Mouse (Mus musculus) kidney, embryonic 14.5 days (tissue): ENCODE data around the gene Phlda1. TPM values are rescaled to one million over a fixed set of nuclear protein-coding genes. Genes with fewer than 3 reads are reported as not detected.
A peak's percentile ranks its signal among the peaks of the same experiment; 100 is the strongest.

Experiments
- ATAC-seq: fragments of 200-750 bp; cut with Nextera tagmentation; 2 replicates; pipeline ENCODE4 v1.8.0; 2017; ENCODE audit warnings: moderate number of reproducible peaks, mild to moderate bottlenecking, moderate TSS enrichment, moderate library complexity; ENCODE audit not compliant: low FRiP score, low TSS enrichment
- H3K27ac ChIP-seq: fragments of 300-500 bp; sonication (generic); 2 replicates; pipeline ENCODE4 v1.5.1; 2014; ENCODE audit warnings: low read depth, mild to moderate bottlenecking, low read length, moderate library complexity, mixed read lengths
- H3K27me3 ChIP-seq: fragments of 300-500 bp; sonication (generic); 2 replicates; pipeline ENCODE4 v1.6.1; 2014; ENCODE audit warnings: mild to moderate bottlenecking, low read length; ENCODE audit not compliant: control insufficient read depth, insufficient read depth
- H3K36me3 ChIP-seq: fragments of 300-500 bp; sonication (generic); 2 replicates; pipeline ENCODE4 v1.6.1; 2014; ENCODE audit warnings: low read length, mixed read lengths; ENCODE audit not compliant: control insufficient read depth, insufficient read depth
- H3K4me1 ChIP-seq: fragments of 300-500 bp; sonication (generic); 2 replicates; pipeline ENCODE4 v1.6.1; 2014; ENCODE audit warnings: low read length, mixed read lengths; ENCODE audit not compliant: control insufficient read depth, insufficient read depth
- H3K4me2 ChIP-seq: fragments of 300-500 bp; sonication (generic); replicated peaks from 2 replicates; pipeline ENCODE4 v1.6.1; 2014; ENCODE audit warnings: low read depth, mild to moderate bottlenecking, low read length
- H3K4me3 ChIP-seq: fragments of 300-500 bp; sonication (generic); 2 replicates; pipeline ENCODE4 v1.5.1; 2014; ENCODE audit warnings: mild to moderate bottlenecking, low read length
- H3K9ac ChIP-seq: fragments of 300-500 bp; sonication (generic); 2 replicates; pipeline ENCODE4 v1.6.1; 2014; ENCODE audit warnings: low read depth, mild to moderate bottlenecking, low read length, moderate library complexity
- H3K9me3 ChIP-seq: fragments of 300-500 bp; sonication (generic); 2 replicates; pipeline ENCODE4 v1.6.1; 2016; ENCODE audit warnings: low read length; ENCODE audit not compliant: control insufficient read depth
- WGBS: fragments of 180-500 bp; shearing (Covaris S2); extraction: QIAGEN DNeasy Blood & Tissue Kit; methylation state at CpG from one replicate; pipeline ENCODE4 v1.1.7; 2014; 5-methylcytosine and 5-hydroxymethylcytosine counted together
- polyA plus RNA-seq: library from polyadenylated mRNA; unstranded; fragments of >200 nt; fragmentation: Nextera tagmentation; extraction: Ambion mirVana; gene quantifications from 2 replicates; pipeline ENCODE4 v1.2.1, GENCODE M21; 2014

The Phlda1 gene
- polyA plus RNA-seq, 1 experiment from 2014 or later: 42.3 TPM

DNA sequence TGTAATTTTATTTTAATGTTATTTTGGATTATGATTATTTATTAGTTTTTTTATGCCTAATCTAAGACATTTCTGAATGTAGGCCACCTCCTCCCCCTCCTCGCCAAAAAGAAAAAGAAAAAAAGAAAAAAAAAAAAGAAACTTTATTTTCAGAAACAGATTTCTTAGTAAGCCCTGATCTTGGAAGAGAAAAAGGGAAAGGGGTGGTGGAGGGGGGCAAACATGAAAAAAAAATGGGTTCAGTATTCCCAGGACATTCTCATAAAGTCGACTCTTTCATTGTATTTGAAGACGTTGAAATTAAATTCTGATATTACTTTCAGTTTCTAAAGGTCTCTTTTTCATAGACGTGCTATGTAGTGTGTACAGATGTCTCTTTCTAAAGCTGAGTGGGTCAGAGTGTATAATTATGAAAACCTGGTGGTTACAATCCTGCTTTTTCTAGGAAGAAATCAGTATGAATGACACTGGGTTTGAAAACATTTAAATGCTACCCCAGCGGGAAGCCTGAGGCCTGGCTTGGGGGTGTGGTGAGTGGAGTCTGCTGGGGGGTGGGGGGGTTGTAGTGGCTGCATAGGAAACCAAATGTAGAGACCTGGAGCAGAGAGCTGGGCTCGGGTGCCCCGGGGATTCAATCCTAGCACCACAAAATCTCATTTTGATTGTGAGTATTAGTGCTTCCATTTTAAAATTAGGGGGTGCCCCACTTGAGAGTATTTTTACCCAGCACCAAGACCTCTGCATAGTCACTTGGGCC is 2.4 kb downstream of the Phlda1 start:
- ATAC-seq: no peak
- WGBS: 7% methylated on average over 7 of the region's 7 CpGs
- H3K4me1 ChIP-seq: peaks cover 35% of the 10 kb centered on the region
- no peaks in the 10 kb centered on the region for H3K36me3 ChIP-seq
- H3K9ac ChIP-seq: peak overlapping the region; percentile 96
- no peaks in the 10 kb centered on the region for H3K9me3 ChIP-seq
- peak overlapping the region; percentile 77 for H3K4me2 ChIP-seq
- H3K4me3 ChIP-seq: peak overlapping the region; percentile 88
- no peak overlapping the region for H3K27ac ChIP-seq
- no peaks in the 10 kb centered on the region for H3K27me3 ChIP-seq

DNA sequence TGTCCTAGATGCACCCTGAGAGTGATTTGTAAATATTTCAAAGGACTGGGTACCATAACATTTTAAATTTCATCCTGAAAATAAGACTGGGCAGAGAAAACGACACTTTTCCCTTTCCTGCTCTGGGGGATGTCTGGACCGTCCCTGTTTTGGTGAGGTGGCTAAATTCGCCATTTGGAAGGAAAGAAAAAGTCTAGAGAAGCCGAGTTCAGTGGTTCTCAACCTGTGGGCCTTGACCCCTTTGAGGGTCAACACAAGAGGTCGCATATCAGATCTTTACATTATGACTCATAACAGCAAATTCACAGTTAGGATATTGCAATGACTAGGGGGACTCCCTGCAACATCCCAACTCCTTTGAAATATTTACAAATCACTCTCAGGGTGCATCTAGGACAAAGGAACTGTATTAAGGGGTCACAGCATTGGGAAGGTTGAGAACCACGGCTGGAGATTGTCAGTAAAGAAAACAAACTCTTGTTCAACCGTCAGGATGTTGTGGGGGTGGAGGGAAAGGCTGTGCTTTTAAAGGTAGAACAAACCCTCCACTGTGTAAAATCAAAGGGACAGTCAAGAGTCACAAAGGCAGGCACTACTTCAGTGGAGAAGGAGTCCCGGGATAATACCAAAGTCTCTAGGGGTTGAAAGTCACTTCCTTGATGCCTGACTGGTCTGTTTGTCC is 3.2 kb downstream of the Phlda1 start:
- H3K27me3 ChIP-seq: no peaks in the 10 kb centered on the region
- H3K27ac ChIP-seq: no peak overlapping the region
- no peak for ATAC-seq
- H3K9me3 ChIP-seq: no peaks in the 10 kb centered on the region
- 18% methylated on average over 8 of the region's 8 CpGs for WGBS
- H3K4me3 ChIP-seq: peak overlapping the region; percentile 88
- peak overlapping the region; percentile 96; the same call in 1 of the 2 replicates for H3K9ac ChIP-seq
- H3K4me1 ChIP-seq: peaks cover 28% of the 10 kb centered on the region
- H3K36me3 ChIP-seq: no peaks in the 10 kb centered on the region
- H3K4me2 ChIP-seq: peak overlapping the region; percentile 77

DNA sequence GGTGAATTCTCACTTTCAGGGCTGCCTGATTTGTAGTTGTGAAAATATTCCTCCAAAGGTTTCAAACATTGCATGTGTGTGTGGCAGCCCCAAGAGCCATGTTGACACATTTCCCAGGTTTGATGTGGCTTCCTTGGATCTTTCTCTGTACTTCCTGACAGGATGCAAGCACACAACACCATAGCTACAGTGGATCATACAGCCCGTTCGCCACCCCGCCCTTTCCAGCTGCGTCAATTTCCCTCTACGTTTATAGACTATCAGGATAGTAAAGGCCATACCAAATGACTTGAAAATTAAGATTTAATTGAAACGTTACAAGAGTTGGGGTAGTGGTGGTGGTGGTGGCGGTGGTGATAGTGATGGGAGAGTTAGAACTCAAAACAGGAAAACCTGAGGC is 3.9 kb downstream of the Phlda1 start:
- Histone ChIP-seq H3K27me3 (no peaks in the 10 kb centered on the region), H3K36me3 (no peaks in the 10 kb centered on the region), H3K27ac (no peak overlapping the region), H3K4me1 (peaks cover 28% of the 10 kb centered on the region), H3K4me2 (no peak overlapping the region), H3K9ac (no peak overlapping the region), H3K9me3 (no peaks in the 10 kb centered on the region), H3K4me3 (peak overlapping the region; percentile 88; the same call in 1 of the 2 replicates)
- 73% methylated on average over 7 of the region's 7 CpGs for WGBS
- ATAC-seq: no peak

DNA sequence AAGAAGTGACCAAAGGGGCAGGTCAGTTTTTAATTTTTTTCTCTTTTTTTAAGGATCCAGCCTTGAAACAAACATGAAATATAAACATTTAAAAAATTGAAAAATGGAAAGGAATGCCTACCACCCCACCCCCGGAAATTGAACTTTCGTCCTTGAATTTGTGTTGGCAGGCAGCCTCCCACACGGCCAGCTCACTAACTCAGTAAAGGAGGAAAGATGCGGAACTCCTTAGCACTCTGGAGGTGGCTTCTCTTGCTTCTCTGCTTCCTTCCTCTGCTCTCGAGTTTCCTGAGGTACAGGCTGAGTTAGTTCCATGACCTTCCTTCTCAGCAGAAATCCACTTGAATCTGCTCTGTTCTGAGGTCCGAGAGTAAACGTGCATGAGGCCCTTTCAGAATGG is 4.7 kb downstream of the Phlda1 start:
- H3K9ac ChIP-seq: no peak overlapping the region
- H3K9me3 ChIP-seq: no peaks in the 10 kb centered on the region
- H3K27me3 ChIP-seq: no peaks in the 10 kb centered on the region
- no peak overlapping the region; the same call in 1 of the 2 replicates for H3K27ac ChIP-seq
- no peak for ATAC-seq
- H3K4me3 ChIP-seq: no peak overlapping the region
- H3K4me1 ChIP-seq: peaks cover 23% of the 10 kb centered on the region
- H3K36me3 ChIP-seq: no peaks in the 10 kb centered on the region
- 22% methylated on average over 7 of the region's 7 CpGs for WGBS
- no peak overlapping the region for H3K4me2 ChIP-seq

DNA sequence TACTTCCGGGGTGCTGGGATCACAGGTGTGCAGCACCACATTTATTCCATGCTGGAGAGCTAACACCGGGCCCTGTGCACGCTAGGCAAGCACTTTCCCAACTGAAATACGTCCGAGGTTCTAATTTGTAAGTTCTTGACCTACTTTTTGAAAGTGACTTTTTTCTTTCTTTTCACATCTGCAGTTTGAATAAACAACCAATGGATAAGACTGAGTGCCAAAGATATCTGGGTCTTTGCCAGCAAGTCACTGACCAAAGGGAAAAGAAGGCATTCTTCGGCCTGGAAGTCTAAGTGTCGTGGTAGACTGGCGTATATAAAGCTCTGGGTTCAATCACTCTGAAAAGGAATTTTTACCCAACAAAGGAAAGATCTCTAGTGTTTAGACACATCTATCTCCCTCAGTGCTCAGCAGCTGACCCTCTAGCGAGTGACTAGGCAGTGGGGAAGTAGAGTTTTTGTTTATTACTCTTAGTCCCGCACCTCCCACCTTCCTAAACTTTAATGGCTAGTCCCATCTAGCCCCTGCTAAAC is 6.0 kb downstream of the Phlda1 start:
- H3K9me3 ChIP-seq: no peaks in the 10 kb centered on the region
- no peak overlapping the region for H3K9ac ChIP-seq
- H3K36me3 ChIP-seq: no peaks in the 10 kb centered on the region
- H3K4me2 ChIP-seq: no peak overlapping the region
- no peak overlapping the region for H3K27ac ChIP-seq
- H3K4me3 ChIP-seq: no peak overlapping the region
- no peak for ATAC-seq
- no peaks in the 10 kb centered on the region for H3K27me3 ChIP-seq
- peaks cover 33% of the 10 kb centered on the region for H3K4me1 ChIP-seq
- 71% methylated on average over 10 of the region's 10 CpGs for WGBS

DNA sequence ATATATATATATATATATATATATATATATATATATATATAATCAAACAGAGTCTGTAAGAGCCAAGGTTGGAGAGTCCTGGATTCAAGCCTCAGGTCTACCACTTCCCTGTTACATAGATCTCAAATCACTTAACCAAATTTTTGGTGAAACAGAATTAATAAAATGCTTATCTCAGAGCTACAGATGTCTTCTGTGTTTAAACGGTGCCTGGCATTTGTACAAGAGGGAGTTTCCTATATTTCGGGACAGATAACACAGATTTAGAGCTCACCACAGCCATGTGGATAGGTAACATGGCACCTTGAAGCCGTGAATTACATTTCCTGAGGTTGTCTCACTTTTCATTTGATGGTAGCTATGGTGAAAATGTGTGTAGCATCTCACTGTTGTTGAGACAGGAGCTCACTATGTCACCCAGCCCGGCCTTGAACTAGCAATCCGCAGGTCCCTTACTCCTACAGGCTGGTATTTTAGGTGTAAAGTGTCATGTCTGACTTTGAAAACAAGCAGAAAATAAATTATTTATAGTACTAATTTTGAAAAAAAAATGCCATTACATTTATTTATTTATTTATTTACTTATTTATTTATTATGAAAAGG is 8.3 kb downstream of the Phlda1 start:
- 91% methylated on average over 5 of the region's 5 CpGs for WGBS
- no peaks in the 10 kb centered on the region for H3K36me3 ChIP-seq
- H3K4me1 ChIP-seq: peaks cover 29% of the 10 kb centered on the region
- no peak overlapping the region for H3K4me2 ChIP-seq
- ATAC-seq: no peak
- H3K9me3 ChIP-seq: no peaks in the 10 kb centered on the region
- H3K27me3 ChIP-seq: no peaks in the 10 kb centered on the region
- no peak overlapping the region for H3K9ac ChIP-seq
- no peak overlapping the region for H3K27ac ChIP-seq
- H3K4me3 ChIP-seq: no peak overlapping the region

DNA sequence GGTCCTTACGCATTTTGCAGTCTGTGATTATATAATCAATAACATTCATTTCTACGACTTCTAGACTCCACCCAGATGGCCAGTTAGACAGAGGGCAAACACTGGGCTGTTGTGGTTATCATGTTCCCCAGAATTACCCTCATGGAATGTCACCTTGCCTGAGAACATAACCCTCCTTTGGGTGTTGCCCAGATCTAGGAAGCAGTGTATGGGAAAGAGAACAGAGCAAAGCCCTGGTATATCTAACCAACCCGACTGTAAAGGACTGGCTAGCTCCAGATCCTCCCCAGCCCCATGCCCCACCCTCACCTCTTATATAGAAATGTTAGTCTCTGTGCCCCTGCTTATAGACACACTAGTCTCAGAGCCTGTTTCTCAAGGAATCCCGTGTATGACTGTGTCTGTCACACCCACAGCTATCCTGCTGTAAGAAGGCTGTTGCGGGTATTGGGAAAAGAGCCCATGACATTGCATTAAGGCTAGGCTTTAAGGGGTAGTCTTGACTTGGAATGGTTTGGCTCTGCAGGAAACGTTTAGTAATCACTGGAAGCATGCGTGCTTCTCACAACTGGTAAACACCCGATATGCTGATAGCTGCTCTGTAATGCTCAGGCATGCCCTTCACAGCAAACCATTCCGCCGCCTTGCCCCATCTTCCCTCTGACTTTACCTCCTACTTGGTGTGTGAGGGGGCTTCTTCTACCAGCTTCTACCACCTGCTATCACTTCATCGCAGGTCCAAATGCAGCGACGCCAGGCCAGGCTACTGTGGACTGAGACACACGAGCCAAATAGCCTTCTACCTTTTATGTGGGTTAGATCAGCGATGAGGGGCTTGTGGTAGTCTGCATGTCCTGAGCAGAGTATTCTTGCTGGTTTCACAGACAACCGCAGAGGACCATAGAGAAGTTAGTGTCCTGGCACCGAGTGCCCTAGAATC is 9.3 kb downstream of the Phlda1 start:
- H3K9ac ChIP-seq: no peak overlapping the region
- H3K4me3 ChIP-seq: no peak overlapping the region
- peaks cover 22% of the 10 kb centered on the region for H3K4me1 ChIP-seq
- no peaks in the 10 kb centered on the region for H3K27me3 ChIP-seq
- WGBS: 79% methylated on average over 17 of the region's 17 CpGs
- no peak overlapping the region for H3K4me2 ChIP-seq
- H3K36me3 ChIP-seq: no peaks in the 10 kb centered on the region
- no peak for ATAC-seq
- H3K27ac ChIP-seq: no peak overlapping the region; the same call in 1 of the 2 replicates
- no peaks in the 10 kb centered on the region for H3K9me3 ChIP-seq

DNA sequence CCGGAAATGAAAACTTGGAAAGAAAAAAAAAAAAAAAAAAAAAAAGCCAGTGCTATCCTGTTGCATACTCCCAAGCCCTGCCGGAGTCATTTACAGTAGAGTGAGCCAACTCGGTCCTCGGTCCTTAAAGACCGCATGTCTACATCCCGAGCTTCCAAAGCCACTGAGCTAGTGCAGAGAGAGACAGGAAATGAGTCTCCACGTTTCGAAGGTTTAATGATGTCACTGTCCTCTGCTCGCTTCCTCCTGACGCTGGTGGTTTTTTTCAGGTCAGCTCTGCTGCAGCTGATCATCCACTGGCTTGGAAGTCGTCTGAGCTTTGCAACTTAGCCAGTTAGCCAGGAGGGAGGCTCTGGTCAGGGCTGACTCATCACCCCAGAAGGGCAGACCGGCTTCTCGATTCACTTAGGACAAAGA is 10.1 kb downstream of the Phlda1 start:
- H3K9ac ChIP-seq: no peak overlapping the region

More for the DNA sequence above, 10.1 kb downstream of the Phlda1 start:
- no peak overlapping the region for H3K4me3 ChIP-seq
- H3K27ac ChIP-seq: peak overlapping the region; percentile 62; the same call in 1 of the 2 replicates
- H3K9me3 ChIP-seq: no peaks in the 10 kb centered on the region
- no peaks in the 10 kb centered on the region for H3K36me3 ChIP-seq
- ATAC-seq: peak; percentile 62
- H3K27me3 ChIP-seq: no peaks in the 10 kb centered on the region
- H3K4me2 ChIP-seq: peak overlapping the region; percentile 19
- WGBS: 15% methylated on average over 13 of the region's 13 CpGs
- H3K4me1 ChIP-seq: peaks cover 13% of the 10 kb centered on the region
